Mouse (Mus musculus): ENCODE data around the gene Rnf141.

DNA sequence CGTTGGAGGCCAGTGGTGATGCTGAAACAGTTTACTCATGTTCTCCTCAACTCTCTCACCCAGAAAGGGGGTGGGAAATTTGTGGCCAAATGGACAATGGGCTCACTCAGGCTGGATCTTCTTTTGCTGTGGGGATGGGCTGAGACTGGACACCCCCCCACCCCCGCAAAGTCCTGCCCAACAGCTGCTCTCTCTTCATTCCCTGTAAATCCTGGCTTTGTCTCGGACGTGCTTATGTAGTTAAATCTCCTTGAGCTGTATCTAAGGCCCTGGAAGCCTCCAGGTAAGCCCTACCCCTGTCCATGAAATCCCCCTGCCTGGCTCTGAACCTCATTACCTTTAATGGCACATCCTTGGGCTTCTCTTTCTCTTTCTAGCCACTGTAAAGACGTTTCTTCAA lies 24.6 kb upstream of the Rnf141 start:
- TF ChIP-seq POLR2A (IDR thresholded peaks at IDR 0.05; ENCODE audit: control insufficient read depth, low read depth, low read length) (no peak), CTCF (IDR thresholded peaks at IDR 0.05; ENCODE audit: control insufficient read depth, insufficient read depth, insufficient replicate concordance, low read depth, low read length) (no peak)
